Mouse (Mus musculus) T-helper 1 cell (primary cell): Measurements from ENCODE around the gene Hipk3.

Source experiments
- in situ Hi-C: fragments of 300-600 bp; cut with MboI, MseI; formaldehyde crosslinking; loops from one replicate; pipeline ENCODE4 v1.15.1; 2025; ENCODE audit warnings: high pct_unique_total_duplicates

Gene Hipk3

DNA sequence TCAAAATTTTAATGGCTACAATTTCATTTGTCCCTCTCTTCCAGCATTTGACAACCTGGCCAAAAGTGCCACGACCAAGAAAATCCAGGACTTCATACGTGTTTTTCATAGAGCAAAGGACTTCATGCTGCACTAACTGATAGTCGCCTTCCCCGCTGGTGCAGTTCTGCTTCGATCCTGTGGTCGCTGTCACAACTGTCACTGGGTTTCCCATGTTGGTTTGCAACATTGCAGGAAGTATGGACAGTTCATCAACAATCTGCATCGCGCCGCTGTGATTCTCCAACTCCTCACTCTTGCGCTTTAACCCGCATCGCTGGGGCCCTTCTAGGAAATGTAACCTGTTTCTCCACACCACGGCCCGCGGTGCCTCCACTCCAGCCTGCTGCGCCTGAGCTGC is 23.1 kb downstream of the Hipk3 start:
- in situ Hi-C loops: no loop called here

GRCm38 (mm10) chr2:104470536-104470935 is 23.7 kb downstream of the Hipk3 start:
- in situ Hi-C loops: no loop called here

DNA sequence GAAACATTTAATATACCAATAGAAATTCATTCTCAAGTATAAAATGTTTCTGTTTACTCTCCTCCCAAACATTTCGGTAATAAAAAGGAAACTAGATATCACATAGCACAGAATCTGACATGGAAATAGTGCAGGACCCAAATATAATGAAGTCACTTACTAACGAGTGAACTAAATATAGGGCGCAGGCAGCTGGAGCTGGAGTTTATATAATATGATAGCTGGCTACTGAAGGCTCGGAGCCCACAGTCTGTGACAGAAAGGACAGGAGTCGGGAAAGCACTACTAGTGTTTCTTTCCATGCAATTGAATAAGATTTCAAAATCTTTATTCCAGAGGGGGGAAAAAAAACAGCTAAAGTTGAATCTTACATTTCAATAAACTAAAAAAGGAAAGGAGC is 25.8 kb downstream of the Hipk3 start:
- in situ Hi-C loops: no loop called here

DNA sequence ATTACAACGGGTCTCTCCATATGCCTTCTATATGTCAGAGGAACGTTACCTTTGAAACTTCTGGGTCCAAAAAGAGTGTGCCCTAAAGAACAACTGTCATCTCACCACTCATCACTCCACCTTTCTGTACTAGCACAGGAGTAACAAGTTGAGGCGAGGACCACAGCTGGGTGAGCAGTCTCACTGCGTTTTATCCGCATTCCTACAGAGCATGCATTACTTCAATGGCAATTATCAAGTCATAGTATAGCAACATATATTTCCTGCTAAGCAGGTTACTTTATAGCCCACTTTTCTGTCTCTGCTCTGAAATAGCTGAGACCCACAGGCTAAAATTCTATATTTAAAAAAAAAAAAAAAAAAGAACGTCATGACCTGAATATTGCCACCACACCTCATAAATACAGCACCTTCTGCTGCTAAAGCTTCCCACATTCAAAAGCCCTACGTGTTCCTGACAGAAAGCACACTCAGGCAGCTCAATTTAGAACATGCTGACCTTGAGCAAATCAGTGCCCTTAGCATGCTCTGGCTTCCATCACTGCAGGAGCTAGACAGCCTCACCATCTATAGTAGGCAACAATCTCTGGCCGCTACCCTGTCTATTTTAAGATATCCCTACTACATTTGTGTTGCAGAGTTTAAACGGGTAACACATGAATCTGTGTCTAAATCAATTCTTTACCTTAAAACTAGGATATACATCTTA is 27.2 kb downstream of the Hipk3 start:
- in situ Hi-C loops: no loop called here

GRCm38 (mm10) chr2:104465639-104466430 is 28.4 kb downstream of the Hipk3 start:
- in situ Hi-C loops: no loop called here

DNA sequence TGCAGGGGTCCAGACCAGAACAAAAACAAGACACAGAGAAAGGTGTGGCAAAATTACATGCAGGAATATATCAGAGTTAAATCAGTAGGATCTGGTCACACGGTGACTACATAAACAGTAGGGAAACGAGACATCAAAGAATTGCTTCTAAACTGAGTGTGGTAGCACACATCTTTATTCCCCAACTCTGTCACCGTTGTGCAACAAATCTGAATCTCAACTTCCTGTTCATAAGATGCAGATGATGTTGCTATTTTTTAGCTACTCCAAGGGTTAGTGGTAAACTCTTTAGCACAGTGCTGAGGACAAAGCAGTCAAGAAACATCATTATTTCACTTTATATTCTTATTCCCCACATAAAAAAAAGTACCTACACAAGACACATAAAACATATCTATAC is 34.2 kb downstream of the Hipk3 start:
- in situ Hi-C loops: no loop called here

DNA sequence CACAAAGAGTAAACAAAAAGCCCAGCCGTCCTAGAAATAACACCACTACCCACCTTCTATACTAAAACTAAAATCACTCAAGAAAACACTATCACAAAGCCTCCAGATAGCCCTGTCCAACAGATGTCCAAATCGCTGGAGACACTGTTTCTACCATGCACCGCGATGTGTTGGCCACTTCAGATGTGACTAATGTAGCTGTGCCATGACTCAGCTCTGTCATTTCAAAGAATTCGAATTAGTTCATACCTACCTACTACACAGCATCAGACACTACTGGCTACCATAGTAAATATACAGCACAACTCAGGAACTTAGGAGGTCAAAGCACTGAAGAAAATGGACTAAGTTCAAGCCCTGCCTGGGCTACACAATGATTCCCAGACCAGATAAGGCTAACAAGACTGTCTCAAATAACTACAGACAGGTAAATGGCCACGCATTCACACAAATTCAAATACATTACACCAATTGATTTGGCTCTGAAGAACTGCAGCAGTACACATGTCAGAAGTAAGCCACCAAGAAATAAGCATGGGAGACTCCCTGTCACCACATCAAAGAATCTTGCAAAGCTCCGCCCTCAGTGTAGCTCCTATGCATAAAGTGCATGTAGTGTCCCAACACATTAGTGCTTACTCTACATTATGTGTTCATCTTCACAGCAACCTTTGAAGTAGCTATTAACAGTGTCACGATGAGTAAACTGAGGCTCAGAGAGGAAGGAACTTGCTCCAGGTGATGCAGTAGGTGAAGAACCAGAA is 35.5 kb downstream of the Hipk3 start:
- in situ Hi-C loops: no loop called here

- in situ Hi-C loops: no loop called here
Observed at GRCm38 (mm10) chr2:104457106-104457505, 37.1 kb downstream of the Hipk3 start.

DNA sequence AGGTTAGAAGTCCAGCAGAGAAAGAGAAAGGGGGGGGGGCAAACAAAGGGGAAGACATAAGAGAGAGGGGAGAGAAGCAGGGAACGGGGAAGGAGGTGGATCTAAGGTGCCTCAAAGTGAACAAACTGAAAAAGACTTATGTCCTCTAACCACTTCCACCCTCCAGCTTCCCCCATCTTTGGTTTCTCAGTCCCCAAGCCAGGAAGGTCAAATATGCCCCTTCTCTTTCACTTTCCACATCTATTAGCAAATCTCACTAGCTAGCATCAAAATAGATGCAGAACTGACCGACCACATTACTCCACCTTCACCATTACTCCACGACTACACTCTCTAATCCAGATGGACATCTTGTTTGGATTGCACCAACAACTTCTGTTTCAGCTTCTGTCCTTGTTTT is 43.6 kb downstream of the Hipk3 start:
- in situ Hi-C loops: no loop called here

DNA sequence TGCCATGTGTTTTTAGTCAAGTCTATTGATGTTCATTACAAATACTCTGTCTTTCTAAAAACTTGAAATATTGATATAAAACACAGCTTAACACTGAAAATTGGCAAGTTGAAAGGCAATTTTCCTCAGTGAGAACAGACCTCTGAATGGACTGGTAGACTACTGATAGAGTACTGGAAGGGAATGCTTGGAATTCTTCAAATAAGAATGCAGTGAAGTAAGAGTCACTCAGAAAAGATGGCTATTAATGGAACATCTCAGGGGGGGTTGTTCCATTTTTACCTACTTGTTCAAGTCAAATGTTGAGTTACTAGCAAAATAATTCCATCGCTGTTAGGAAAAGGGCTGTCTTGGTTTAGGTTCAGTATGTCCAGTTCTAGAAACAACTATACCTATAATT is 45.1 kb downstream of the Hipk3 start:
- in situ Hi-C loops: no loop called here

- in situ Hi-C loops: no loop called here
Observed at GRCm38 (mm10) chr2:104448201-104448600, 46.0 kb downstream of the Hipk3 start.

GRCm38 (mm10) chr2:104446016-104446415 is 48.2 kb downstream of the Hipk3 start:
- in situ Hi-C loops: no loop called here

GRCm38 (mm10) chr2:104444776-104445175 is 49.5 kb downstream of the Hipk3 start:
- in situ Hi-C loops: no loop called here

DNA sequence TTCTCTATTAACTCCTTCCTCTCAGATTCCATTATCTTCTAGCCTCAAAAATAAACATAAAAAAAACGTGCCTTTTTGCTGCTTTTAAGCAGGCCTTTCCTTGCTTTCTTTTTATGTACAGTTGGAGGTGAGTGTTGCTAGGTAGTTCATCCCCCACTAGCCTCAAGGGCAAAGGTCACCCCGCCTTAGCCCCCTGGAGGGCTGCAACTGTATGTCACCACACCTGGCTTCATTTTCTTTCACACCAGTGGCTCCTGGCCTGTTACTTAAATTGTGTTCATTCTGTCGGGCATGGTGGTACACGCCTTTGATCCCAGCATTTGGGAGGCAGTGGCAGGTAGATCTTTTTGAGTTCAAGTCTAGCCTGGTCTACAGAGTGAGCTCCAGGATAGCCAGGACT is 51.9 kb downstream of the Hipk3 start:
- in situ Hi-C loops: no loop called here

- in situ Hi-C loops: no loop called here
Observed at GRCm38 (mm10) chr2:104436226-104436625, 58.0 kb downstream of the Hipk3 start.

DNA sequence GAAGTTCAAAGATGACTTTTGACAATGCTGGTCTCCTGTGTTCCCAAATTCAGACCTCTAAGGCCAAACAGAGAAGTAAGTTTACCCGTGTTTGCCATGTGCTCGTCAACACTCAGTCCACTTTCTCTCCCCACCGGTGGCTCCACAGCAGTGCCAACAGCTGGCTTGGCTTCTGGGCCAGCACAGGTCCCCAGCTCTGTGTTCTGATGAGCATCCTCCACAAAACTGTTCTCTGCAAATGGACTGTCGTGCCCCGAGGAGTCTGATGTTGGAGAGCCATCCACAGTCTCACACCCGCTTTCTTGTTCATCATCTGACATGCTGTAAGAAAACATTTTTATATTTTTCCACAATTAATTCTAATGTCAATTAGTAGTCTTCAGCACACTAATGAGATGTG is 63.2 kb downstream of the Hipk3 start:
- in situ Hi-C loops: loop anchor here (5.0 kb wide), 1 partner anchor 146 kb away; no protein-coding TSS in a partner anchor

DNA sequence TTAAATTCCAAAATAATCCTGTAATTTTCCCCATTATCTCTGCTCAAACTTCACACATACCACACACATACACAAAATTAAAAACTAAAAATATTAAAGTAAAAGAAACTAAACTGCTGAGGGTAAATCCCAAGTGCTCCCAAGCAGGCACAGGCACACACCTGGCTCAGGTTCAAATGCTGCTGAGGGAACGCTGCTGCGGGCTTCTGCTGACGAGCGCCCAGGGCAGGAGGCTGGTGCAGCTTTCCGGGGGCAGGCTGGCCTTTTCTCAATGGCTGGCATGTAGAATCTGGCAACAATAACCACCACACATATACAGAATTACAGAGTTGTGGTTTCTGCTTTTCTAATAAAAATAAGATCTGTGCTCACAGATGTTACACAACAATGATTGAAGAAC is 63.7 kb downstream of the Hipk3 start:
- in situ Hi-C loops: loop anchor here (5.0 kb wide), 1 partner anchor 147 kb away; no protein-coding TSS in a partner anchor

GRCm38 (mm10) chr2:104426112-104426511 is 68.1 kb downstream of the Hipk3 start:
- in situ Hi-C loops: no loop called here

- in situ Hi-C loops: no loop called here
Observed at GRCm38 (mm10) chr2:104422230-104422629, 72.0 kb downstream of the Hipk3 start.

DNA sequence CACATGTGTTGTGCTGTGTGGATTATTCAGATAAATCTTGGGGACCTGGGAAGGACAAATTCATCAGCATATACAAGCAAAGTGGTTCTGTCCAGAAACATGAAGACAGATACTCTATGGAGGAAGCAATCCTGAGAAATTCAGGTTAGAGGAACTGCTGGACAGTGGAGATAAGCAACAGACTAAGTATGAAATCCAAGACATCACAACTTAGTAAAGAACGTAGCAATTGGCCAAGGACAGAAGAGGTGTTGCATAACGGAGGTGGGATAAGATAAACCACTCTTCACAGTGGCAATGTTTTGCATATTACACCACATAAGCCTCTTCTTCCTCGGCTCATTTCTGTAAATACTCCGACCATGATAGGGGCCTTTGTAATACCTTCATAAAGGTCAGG is 73.4 kb downstream of the Hipk3 start:
- in situ Hi-C loops: no loop called here

DNA sequence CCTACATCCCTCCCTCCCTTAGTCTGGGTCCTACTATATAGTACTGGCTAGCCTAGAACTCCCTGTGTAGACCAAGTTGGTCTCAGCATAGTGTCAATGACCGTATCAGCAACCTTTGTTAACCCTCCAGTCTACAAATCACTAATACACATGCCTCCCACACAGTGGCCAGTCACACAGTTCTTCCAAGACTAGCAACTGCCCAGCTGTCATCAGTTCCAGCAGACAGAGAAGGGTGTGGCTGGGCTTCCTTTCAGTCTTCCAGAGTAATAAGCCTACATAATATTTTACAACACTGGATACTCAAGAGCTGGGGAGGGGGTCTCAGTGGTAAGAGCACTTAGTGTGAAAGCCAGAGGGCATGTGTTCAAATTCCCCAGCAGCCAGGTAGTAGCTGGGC is 74.2 kb downstream of the Hipk3 start:
- in situ Hi-C loops: no loop called here

DNA sequence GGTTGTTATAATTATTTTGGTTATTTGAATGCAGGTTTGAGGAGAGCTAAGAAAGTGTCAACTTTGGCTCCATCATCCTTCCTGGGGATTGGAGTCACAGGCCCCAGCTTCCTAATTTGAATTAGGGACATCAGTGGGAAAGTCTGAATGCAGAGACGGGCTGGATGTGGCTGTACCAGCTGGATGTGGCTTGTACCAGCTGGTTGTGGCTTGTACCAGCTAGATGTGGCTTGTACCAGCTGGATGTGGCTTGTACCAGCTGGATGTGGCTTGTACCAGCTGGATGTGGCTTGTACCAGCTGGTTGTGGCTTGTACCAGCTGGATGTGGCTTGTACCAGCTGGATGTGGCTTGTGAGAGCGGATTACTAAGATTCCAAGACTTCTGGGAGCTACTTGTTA is 74.8 kb downstream of the Hipk3 start:
- in situ Hi-C loops: no loop called here
